Mouse (Mus musculus): Measurements from ENCODE around the gene U2af2.

- TF ChIP-seq POLR2AphosphoS2 (IDR thresholded peaks at IDR 0.05; ENCODE audit: insufficient read length, low read depth) (no peak), POLR2A (IDR thresholded peaks at IDR 0.05; ENCODE audit: insufficient read length, low read depth) (no peak), MAX (IDR thresholded peaks at IDR 0.05; ENCODE audit: low read depth) (no peak), E2F4 (IDR thresholded peaks at IDR 0.05; ENCODE audit: insufficient read depth) (no peak), MYOD1 (IDR thresholded peaks at IDR 0.05; ENCODE audit: control insufficient read depth in 1 of 3, insufficient read length in 2 of 3, low read depth in 2 of 3) (no peak), USF1 (IDR thresholded peaks at IDR 0.05; ENCODE audit: low read depth) (no peak), REST (IDR thresholded peaks at IDR 0.05; ENCODE audit: insufficient read depth, insufficient read length) (no peak), SRF (IDR thresholded peaks at IDR 0.05; ENCODE audit: control insufficient read depth, insufficient read length, low read depth) (no peak), MYOG (IDR thresholded peaks at IDR 0.05; ENCODE audit: control insufficient read depth in 1 of 3, insufficient read depth in 1 of 3, insufficient read length in 2 of 3, low read depth in 2 of 3) (no peak), TCF12 (IDR thresholded peaks at IDR 0.05; ENCODE audit: insufficient read depth, poor library complexity, severe bottlenecking) (no peak), TCF3 (IDR thresholded peaks at IDR 0.05; ENCODE audit: insufficient read length, low read depth) (no peak), CEBPB (IDR thresholded peaks at IDR 0.05; ENCODE audit: insufficient read depth, poor library complexity, severe bottlenecking) (no peak)
Observed at GRCm38 (mm10) chr7:5116850-5117249, 54.9 kb downstream of the U2af2 start, which contains the start of gene Rfpl4.
